In the genomic region with DNA sequence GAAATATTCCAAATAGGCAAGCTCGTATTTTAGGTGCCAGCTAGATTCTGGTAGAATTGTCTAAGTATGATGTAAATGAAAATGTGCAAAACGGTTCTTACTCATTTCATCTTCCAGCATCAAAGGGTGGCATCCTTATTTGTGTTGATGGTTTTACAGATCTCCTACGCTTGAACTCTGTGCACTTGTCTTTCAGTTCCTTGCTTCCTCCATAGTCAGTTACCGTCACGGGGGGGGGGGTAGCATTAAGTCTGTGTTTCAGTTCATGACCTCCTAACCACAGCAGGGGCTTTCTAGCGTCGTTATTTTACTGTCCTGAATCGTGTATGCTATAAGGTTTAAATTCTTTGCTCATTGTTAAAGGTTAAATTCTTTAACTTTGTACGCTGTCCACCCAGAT, we compare ENCODE assay signal across 26 mouse cellular contexts. TPM values are rescaled to one million over a fixed set of nuclear protein-coding genes. Genes with fewer than 3 reads are reported as not detected.
DNase-seq lines count a peak whose midpoint lies in the region; ATAC-seq and TF ChIP-seq lines count a peak whose summit lies in the region.
"Had no signal": no experiment of that assay in that cellular context is flagged by ENCODE, and none has a peak within 500 bp of the region (broad histone marks: within the 10 kb centered on the region; RNA-seq: fewer than 3 reads in every experiment).

No protein-coding gene starts in this region.

- no peak overlapping the region for H3K27ac ChIP-seq in CH12.LX (ENCODE audit: insufficient read depth, low read depth)
- no peak overlapping the region for H3K27ac ChIP-seq in lung, postnatal 0 days (ENCODE audit: low read length)
- H3K27ac ChIP-seq: forebrain, embryonic 15.5 days; heart, embryonic 10.5 days; heart, embryonic 13.5 days; hindbrain, embryonic 10.5 days; hindbrain, embryonic 13.5 days had no signal

- H3K9me3 ChIP-seq in CH12.LX (replicated peaks; ENCODE audit: low read length) = no peaks in the 10 kb centered on the region
- H3K9me3 ChIP-seq in lung, postnatal 0 days (ENCODE audit: low read length) = no peaks in the 10 kb centered on the region
- H3K9me3 ChIP-seq: forebrain, embryonic 15.5 days; G1E; heart, embryonic 10.5 days; heart, embryonic 13.5 days; hindbrain, embryonic 10.5 days; hindbrain, embryonic 13.5 days had no signal

- 0 out of 2 replicates have a peak, but pooled peaks cover 3% of the 10 kb centered on the region for H3K79me2 ChIP-seq in CH12.LX (replicated peaks; ENCODE audit: control insufficient read depth, extremely low read depth, insufficient read depth, poor library complexity, severe bottlenecking)

- no peak for TF ChIP-seq CTCF in CH12.LX (conservative IDR thresholded peaks at IDR 0.05 in 1 of 2, IDR thresholded peaks at IDR 0.05 in 1 of 2; ENCODE audit: low read depth in 2 of 2, low read length in 2 of 2)
- TF ChIP-seq CTCF in lung, postnatal 0 days (IDR thresholded peaks at IDR 0.05) = no peak

- WGBS in lung, postnatal 0 days = 82% methylated on average over 9 of the region's 9 CpGs

- intact Hi-C loops in heart, postnatal 36 days (cut with DNase I) = no loop called here

- ATAC-seq in inflammation-experienced regulatory T-cells, adult 6 months = peak; percentile 84
- ATAC-seq in lung, postnatal 0 days = no peak
- ATAC-seq: forebrain, embryonic 15.5 days; hindbrain, embryonic 16.5 days; intestine, postnatal 0 days; Patski had no signal

- peaks cover 0 to 9% of the 10 kb centered on the region in 2 experiments; a peak in 2 of 4 replicates for H3K4me1 ChIP-seq in CH12.LX (ENCODE audit: control insufficient read depth in 1 of 2, insufficient read depth in 2 of 2)
- H3K4me1 ChIP-seq in lung, postnatal 0 days (ENCODE audit: insufficient read depth, low read depth, low read length) = peaks cover 4% of the 10 kb centered on the region; the same call in 1 of the 2 replicates

- H3K36me3 ChIP-seq in CH12.LX (replicated peaks in 1 of 2; ENCODE audit: control insufficient read depth in 1 of 2, insufficient read depth in 1 of 2, low read length in 1 of 2) = peaks cover 0 to 13% of the 10 kb centered on the region in 2 experiments
- 0 out of 2 replicates have a peak, but pooled peaks cover 2% of the 10 kb centered on the region for H3K36me3 ChIP-seq in splenic B cell, adult 2 months (ENCODE audit: control insufficient read depth, insufficient read depth, low read length, poor library complexity, severe bottlenecking)
- H3K36me3 ChIP-seq in lung, postnatal 0 days (ENCODE audit: insufficient read depth, low read length) = 0 out of 2 replicates have a peak, but pooled peaks cover 2% of the 10 kb centered on the region

- TF ChIP-seq POLR2A in CH12.LX (IDR thresholded peaks at IDR 0.05; ENCODE audit: low read depth, low read length) = no peak

- TF ChIP-seq RAD21 in CH12.LX (IDR thresholded peaks at IDR 0.05; ENCODE audit: low read depth, low read length) = no peak

- in situ Hi-C loops in CH12.LX (cut with MboI; ENCODE audit: low pct_ligation_motif_present, low pct_unique_long_range_greater_than_20kb, low sequenced_read_pairs) = no loop called here

- H3K27me3 ChIP-seq in CH12.LX (replicated peaks) = no peaks in the 10 kb centered on the region
- no peaks in the 10 kb centered on the region for H3K27me3 ChIP-seq in splenic B cell, adult 2 months (ENCODE audit: control insufficient read depth, insufficient read depth, low read length, poor library complexity, severe bottlenecking)
- H3K27me3 ChIP-seq in lung, postnatal 0 days (replicated peaks; ENCODE audit: insufficient read depth, low read length) = no peaks in the 10 kb centered on the region
- H3K27me3 ChIP-seq: forebrain, embryonic 15.5 days; heart, embryonic 13.5 days; hindbrain, embryonic 13.5 days; Patski had no signal

- H3K9ac ChIP-seq in CH12.LX (ENCODE audit: insufficient read depth, low read depth) = peak overlapping the region; percentile 39; the same call in 1 of the 2 replicates
- no peak overlapping the region for H3K9ac ChIP-seq in lung, postnatal 0 days (replicated peaks; ENCODE audit: low read depth)
- H3K9ac ChIP-seq: forebrain, embryonic 15.5 days; heart, embryonic 13.5 days; hindbrain, embryonic 13.5 days had no signal

- dilution Hi-C loops in CH12.LX (cut with MboI; ENCODE audit: extremely low pct_ligation_motif_present, extremely low pct_unique_long_range_greater_than_20kb, low sequenced_read_pairs) = no loop called here

- H3K4me2 ChIP-seq in CH12.LX (ENCODE audit: insufficient read depth, low read depth, poor library complexity, severe bottlenecking) = no peak overlapping the region; the same call in 1 of the 2 replicates
- H3K4me2 ChIP-seq in lung, postnatal 0 days (replicated peaks; ENCODE audit: low read depth, low read length) = no peak overlapping the region
- H3K4me2 ChIP-seq: forebrain, embryonic 15.5 days; heart, embryonic 13.5 days; hindbrain, embryonic 13.5 days had no signal

- DNase-seq in CD4-positive helper T cell, adult 2 months (ENCODE audit: low read depth, low spot score) = peak; percentile 69
- DNase-seq in CH12.LX (ENCODE audit: extremely low read depth) = no peak
- peak; percentile 56 for DNase-seq in splenic B cell, adult 2 months (ENCODE audit: low read depth, low spot score)
- DNase-seq in lung, postnatal 0 days (ENCODE audit: low spot score) = no peak
- no peak for DNase-seq in thymus, adult 18-20 months
- DNase-seq in heart, postnatal 36 days = no peak
- DNase-seq: adrenal gland, adult 2 months; adrenal gland, postnatal 14 days; cerebellum, adult 11 months; cerebellum, adult 2 months; cerebellum, adult 9-11 months; cerebellum, postnatal 25 days; embryo, embryonic 11 days; gastrocnemius, postnatal 25 days; heart, adult 18-20 months; heart, postnatal 14 days had no signal

- H3K4me3 ChIP-seq in CH12.LX (replicated peaks in 1 of 3; ENCODE audit: low read depth in 2 of 3, low read length in 2 of 3, poor library complexity in 1 of 3) = no peak overlapping the region
- H3K4me3 ChIP-seq in lung, postnatal 0 days (ENCODE audit: low read depth, low read length) = no peak overlapping the region
- H3K4me3 ChIP-seq: forebrain, embryonic 15.5 days; heart, embryonic 10.5 days; heart, embryonic 13.5 days; hindbrain, embryonic 10.5 days; hindbrain, embryonic 13.5 days had no signal

- no peak for TF ChIP-seq EP300 in CH12.LX (IDR thresholded peaks at IDR 0.05; ENCODE audit: low read length)
- no peak for TF ChIP-seq EP300 in lung, postnatal 0 days (IDR thresholded peaks at IDR 0.05)

TF ChIP-seq in CH12.LX, 34 proteins besides CTCF, POLR2A, EP300 and RAD21:
- TF ChIP-seq TCF12 (IDR thresholded peaks at IDR 0.05; ENCODE audit: low read depth, low read length) (no peak), IRF4 (IDR thresholded peaks at IDR 0.05; ENCODE audit: low read depth, low read length) (peak; percentile 45; the same call in 1 of the 2 replicates)

RNA-seq across cellular contexts. Expression of a gene that starts 10.0 kb away (rescaled TPM):
- total RNA-seq in CH12.LX (2012; rRNA removed) (7.6 and 8.4 TPM in 2 replicates), CH12.LX (2014; rRNA removed) (11.1 and 11.5 TPM in 2 replicates)
- polyA plus RNA-seq in CH12.LX (2012; ENCODE audit: insufficient read length, low read depth) = 5.3 and 6.6 TPM in 2 replicates
- polyA plus RNA-seq in inflammation-experienced regulatory T-cells, adult 6 months (2017; shearing (Covaris generic)) = 10 to 100 TPM; 21.2 to 26.9 (median 23.4) TPM
- 9.6 and 9.9 TPM in 2 replicates for polyA plus RNA-seq in lung, postnatal 0 days (2015; fragmentation: Nextera tagmentation; extraction: Ambion mirVana)
- 10 to 100 TPM; 18.7 to 22.2 TPM for total RNA-seq in heart, postnatal 36 days (2021)

Comparison
In these comparisons a context has a peak if more than half of its experiments do, and no peak if none do; other contexts are left out.
1. DNase-seq: peak in CD4-positive helper T cell, adult 2 months (single experiment) and splenic B cell, adult 2 months (single experiment); none in CH12.LX (single experiment), lung, postnatal 0 days (single experiment), thymus, adult 18-20 months (0 of 2) and heart, postnatal 36 days (0 of 2).